Mouse (Mus musculus) forebrain, postnatal 0 days (tissue): ENCODE measurements at regions not wholly inside any gene's neighbourhood (a gene's known extent, or its start where the extent isn't known, plus 50 kb on each side); places are given as distances from the start of the nearest gene placed in this dataset.

Source experiments
- ATAC-seq: fragments of 200-750 bp; cut with Nextera tagmentation; 2 replicates; pipeline ENCODE4 v1.8.0; 2017; ENCODE audit warnings: mild to moderate bottlenecking, moderate library complexity
- DNase-seq: peaks from one replicate; pipeline ENCODE4 v3.0.0-alpha.2; 2015
- H3K27ac ChIP-seq: fragments of 300-500 bp; sonication (generic); 2 replicates; pipeline ENCODE4 v1.5.1; 2014; ENCODE audit warnings: low read depth, mild to moderate bottlenecking, antibody characterized with exemption, low read length, moderate library complexity, mixed read lengths
- H3K27me3 ChIP-seq: fragments of 300-500 bp; sonication (generic); 2 replicates; pipeline ENCODE4 v1.6.1; 2014; ENCODE audit warnings: mild to moderate bottlenecking, low read length, mixed read lengths; ENCODE audit not compliant: insufficient read depth
- H3K36me3 ChIP-seq: fragments of 300-500 bp; sonication (generic); 2 replicates; pipeline ENCODE4 v1.6.1; 2014; ENCODE audit warnings: mild to moderate bottlenecking, moderate library complexity; ENCODE audit not compliant: insufficient read depth
- H3K4me1 ChIP-seq: fragments of 300-500 bp; sonication (generic); 2 replicates; pipeline ENCODE4 v1.6.1; 2014; ENCODE audit warnings: antibody characterized with exemption; ENCODE audit not compliant: insufficient read depth
- H3K4me2 ChIP-seq: fragments of 300-500 bp; sonication (generic); 2 replicates; pipeline ENCODE4 v1.6.1; 2014; ENCODE audit warnings: low read depth, mild to moderate bottlenecking, moderate library complexity
- H3K4me3 ChIP-seq: fragments of 300-500 bp; sonication (generic); 2 replicates; pipeline ENCODE4 v1.5.1; 2014; ENCODE audit warnings: low read depth, low read length, mixed read lengths
- H3K9ac ChIP-seq: fragments of 300-500 bp; sonication (generic); 2 replicates; pipeline ENCODE4 v1.6.1; 2014; ENCODE audit warnings: mild to moderate bottlenecking
- H3K9me3 ChIP-seq: fragments of 300-500 bp; sonication (generic); 2 replicates; pipeline ENCODE4 v1.6.1; 2016; ENCODE audit warnings: low read length
- CTCF ChIP-seq: sonication (generic); IDR thresholded peaks from 2 replicates; pipeline ENCODE4 v1.5.1; 2016; ENCODE audit warnings: antibody characterized with exemption, control low read depth, low read depth
- WGBS: fragments of 180-500 bp; shearing (Covaris S2); extraction: QIAGEN DNeasy Blood & Tissue Kit; methylation state at CpG from one replicate; pipeline ENCODE4 v1.1.7; 2014; 5-methylcytosine and 5-hydroxymethylcytosine counted together

GRCm38 (mm10) chr2:64394619-64395294 lies 296.9 kb upstream of the Fign start:
- H3K27me3 ChIP-seq: peaks cover 10% of the 10 kb centered on the region; the same call in 1 of the 2 replicates
- H3K4me3 ChIP-seq: no peak overlapping the region
- 0 out of 2 replicates have a peak overlapping the region, but pooled peaks have one; percentile 4 for H3K4me2 ChIP-seq
- ATAC-seq (peak; percentile 79), DNase-seq (peak; percentile 40)
- WGBS: 7% methylated on average over 11 of the region's 11 CpGs
- TF ChIP-seq CTCF: no peak
- no peaks in the 10 kb centered on the region for H3K4me1 ChIP-seq
- H3K27ac ChIP-seq: no peak overlapping the region
- no peaks in the 10 kb centered on the region for H3K36me3 ChIP-seq
- H3K9me3 ChIP-seq: no peaks in the 10 kb centered on the region
- H3K9ac ChIP-seq: no peak overlapping the region

DNA sequence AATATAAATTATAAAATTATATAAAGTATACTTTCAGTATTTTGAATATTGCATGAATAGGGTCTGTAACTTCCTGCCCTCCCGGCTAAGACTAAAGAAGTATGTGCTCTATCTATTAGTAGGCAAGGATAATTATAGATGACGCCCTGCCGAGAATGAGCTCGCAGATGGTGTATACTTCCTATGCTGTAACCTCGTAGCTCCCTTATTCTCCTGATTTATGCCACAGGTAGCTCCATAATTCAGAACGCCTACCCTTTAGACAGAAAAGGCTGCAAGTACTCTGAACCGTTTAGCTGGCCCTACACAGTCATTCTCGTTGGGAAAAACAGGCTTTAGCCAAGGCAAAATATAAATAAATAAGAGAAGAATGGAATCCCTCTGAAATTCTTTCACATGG lies 296.4 kb upstream of the Fign start:
- no peaks in the 10 kb centered on the region for H3K4me1 ChIP-seq
- H3K27me3 ChIP-seq: peaks cover 10% of the 10 kb centered on the region; the same call in 1 of the 2 replicates
- H3K4me2 ChIP-seq: no peak overlapping the region
- no peaks in the 10 kb centered on the region for H3K9me3 ChIP-seq
- TF ChIP-seq CTCF: no peak
- WGBS: 27% methylated on average over 8 of the region's 8 CpGs
- H3K4me3 ChIP-seq: no peak overlapping the region
- no peak for DNase-seq
- ATAC-seq: no peak
- H3K9ac ChIP-seq: no peak overlapping the region
- H3K27ac ChIP-seq: no peak overlapping the region
- no peaks in the 10 kb centered on the region for H3K36me3 ChIP-seq

DNA sequence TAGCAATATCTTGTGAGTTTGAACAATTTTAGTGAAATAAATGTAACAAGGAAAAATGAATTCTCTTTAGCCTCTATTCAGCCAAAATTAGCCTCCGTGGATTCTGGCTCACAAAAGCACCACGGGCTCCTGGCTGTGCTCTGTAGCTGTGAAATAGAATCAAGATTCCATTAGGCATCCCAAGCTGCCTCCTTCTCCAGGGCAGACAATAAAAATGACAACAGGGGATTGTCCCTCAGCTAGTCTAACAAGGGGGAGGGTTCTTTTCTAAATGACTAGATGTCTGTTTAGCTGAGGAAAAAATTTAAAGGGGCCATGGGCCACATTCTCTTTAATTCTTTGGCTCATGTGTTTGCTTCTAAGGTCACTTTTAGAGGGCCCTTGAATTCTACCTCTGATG lies 272.0 kb upstream of the Fign start:
- Histone ChIP-seq H3K9ac (no peak overlapping the region), H3K27ac (no peak overlapping the region), H3K9me3 (no peaks in the 10 kb centered on the region), H3K27me3 (no peaks in the 10 kb centered on the region), H3K36me3 (no peaks in the 10 kb centered on the region), H3K4me2 (no peak overlapping the region), H3K4me1 (no peaks in the 10 kb centered on the region), H3K4me3 (no peak overlapping the region)
- DNase-seq: no peak
- 13% methylated on average over 2 of the region's 2 CpGs for WGBS
- no peak for TF ChIP-seq CTCF
- ATAC-seq: no peak

DNA sequence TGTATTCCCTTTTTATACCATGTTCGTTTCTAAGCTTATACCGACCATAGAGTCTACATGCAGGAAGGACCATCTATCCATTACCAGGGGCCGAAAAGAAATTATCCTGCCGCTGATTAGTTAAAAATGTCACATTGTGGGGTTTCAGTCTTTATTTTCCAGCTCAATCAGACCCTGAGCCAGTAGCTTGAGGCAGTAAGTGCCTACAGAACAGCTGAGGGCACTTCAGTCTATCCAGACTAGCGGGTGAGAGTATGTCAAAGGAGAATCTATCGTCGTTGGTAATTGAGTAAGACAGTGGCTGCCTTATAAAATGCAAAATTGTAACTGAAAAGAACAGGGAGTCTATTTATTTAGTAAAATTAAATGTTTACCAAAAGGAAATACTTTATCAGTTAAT lies 269.4 kb upstream of the Fign start:
- TF ChIP-seq CTCF: no peak
- H3K9me3 ChIP-seq: no peaks in the 10 kb centered on the region
- WGBS: 67% methylated on average over 7 of the region's 7 CpGs
- H3K9ac ChIP-seq: no peak overlapping the region
- H3K27me3 ChIP-seq: no peaks in the 10 kb centered on the region
- DNase-seq (no peak), ATAC-seq (no peak)
- H3K4me2 ChIP-seq: no peak overlapping the region
- no peak overlapping the region for H3K4me3 ChIP-seq
- H3K36me3 ChIP-seq: no peaks in the 10 kb centered on the region
- H3K4me1 ChIP-seq: no peaks in the 10 kb centered on the region
- no peak overlapping the region for H3K27ac ChIP-seq

- no peaks in the 10 kb centered on the region for H3K9me3 ChIP-seq
- no peak overlapping the region for H3K27ac ChIP-seq
- DNase-seq (no peak), ATAC-seq (no peak)
- WGBS: 71% methylated on average over 5 of the region's 5 CpGs
- no peaks in the 10 kb centered on the region for H3K4me1 ChIP-seq
- no peaks in the 10 kb centered on the region for H3K36me3 ChIP-seq
- H3K4me3 ChIP-seq: no peak overlapping the region
- no peak overlapping the region for H3K4me2 ChIP-seq
- no peak for TF ChIP-seq CTCF
- no peaks in the 10 kb centered on the region for H3K27me3 ChIP-seq
- no peak overlapping the region for H3K9ac ChIP-seq
Observed at GRCm38 (mm10) chr2:64366528-64366927, 268.7 kb upstream of the Fign start.

DNA sequence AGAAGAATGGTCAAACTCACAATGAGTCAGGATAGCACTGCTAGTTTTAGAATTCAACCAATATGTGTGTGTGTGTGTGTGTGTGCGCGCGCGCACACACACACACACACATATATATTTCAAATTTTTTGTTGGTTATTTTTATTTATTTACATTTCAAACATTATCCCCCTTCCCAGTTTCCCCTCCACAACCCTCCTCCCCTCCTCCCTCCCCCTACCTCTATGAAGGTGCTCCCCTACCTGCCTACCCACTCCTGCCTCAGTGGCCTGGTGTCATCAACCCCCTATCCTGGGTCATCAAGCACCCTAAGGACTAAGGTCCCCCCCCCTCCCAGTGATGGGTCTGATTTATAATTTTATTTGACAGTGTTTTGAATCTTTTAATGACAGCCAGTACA lies 258.4 kb upstream of the Fign start:
- Histone ChIP-seq H3K4me3 (no peak overlapping the region), H3K36me3 (no peaks in the 10 kb centered on the region), H3K9me3 (no peaks in the 10 kb centered on the region), H3K27me3 (no peaks in the 10 kb centered on the region), H3K27ac (no peak overlapping the region), H3K4me2 (no peak overlapping the region), H3K4me1 (no peaks in the 10 kb centered on the region), H3K9ac (no peak overlapping the region)
- WGBS: 97% methylated on average over 4 of the region's 4 CpGs
- no peak for TF ChIP-seq CTCF
- DNase-seq (no peak), ATAC-seq (no peak)

DNA sequence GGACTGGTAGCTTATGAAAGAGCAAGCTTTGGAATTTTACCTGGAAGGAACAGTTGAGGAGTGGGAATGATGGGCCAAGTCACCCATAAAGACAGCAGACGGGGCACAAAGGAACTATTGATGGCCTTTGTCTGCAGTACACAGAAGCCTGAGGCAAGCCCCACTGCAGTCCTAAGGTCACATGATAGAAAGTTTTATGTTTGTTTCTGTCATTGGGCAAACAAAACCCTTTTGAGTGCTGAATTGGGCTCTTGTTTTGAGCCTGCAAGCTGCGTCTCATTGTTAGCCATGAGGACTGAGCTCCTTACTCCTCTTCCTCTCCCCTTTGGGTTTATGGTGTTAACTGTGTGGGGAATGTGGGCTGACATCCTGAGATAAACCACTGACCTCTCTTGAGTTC lies 227.7 kb upstream of the Fign start:
- 29% methylated on average over 2 of the region's 2 CpGs for WGBS

More for the DNA sequence above, 227.7 kb upstream of the Fign start:
- Histone ChIP-seq H3K36me3 (no peaks in the 10 kb centered on the region), H3K4me3 (no peak overlapping the region), H3K9ac (no peak overlapping the region), H3K4me2 (no peak overlapping the region), H3K9me3 (no peaks in the 10 kb centered on the region), H3K27ac (no peak overlapping the region), H3K4me1 (no peaks in the 10 kb centered on the region), H3K27me3 (no peaks in the 10 kb centered on the region)
- DNase-seq (no peak), ATAC-seq (no peak)
- no peak for TF ChIP-seq CTCF
